Mouse (Mus musculus) kidney, adult 18-20 months (tissue): ENCODE data around the gene Esrp2.
A peak's percentile ranks its signal among the peaks of the same experiment; 100 is the strongest.

Experiments used
- DNase-seq: peaks from one replicate; pipeline ENCODE4 v3.0.0; 2021

The Esrp2 gene

DNA sequence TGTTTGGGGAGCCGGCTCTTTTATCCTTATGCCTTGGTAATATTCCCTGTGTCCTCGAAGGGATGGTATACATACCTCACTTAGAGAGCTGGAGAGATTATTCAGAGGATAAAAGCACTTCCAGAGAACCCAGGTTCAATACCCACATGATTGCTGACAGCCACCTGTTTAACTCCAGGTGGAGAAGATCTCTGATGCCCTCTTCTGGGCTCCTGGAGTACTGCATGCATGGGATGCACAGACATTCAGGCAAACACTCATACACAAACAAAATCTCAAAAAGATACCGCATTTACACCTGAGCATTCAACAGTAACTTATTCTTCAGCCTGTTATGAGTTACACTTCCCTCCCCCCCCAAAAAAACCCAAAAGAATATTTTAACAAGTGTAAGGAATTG is 20.9 kb downstream of the Esrp2 start:
- peak; percentile 52 for DNase-seq

DNA sequence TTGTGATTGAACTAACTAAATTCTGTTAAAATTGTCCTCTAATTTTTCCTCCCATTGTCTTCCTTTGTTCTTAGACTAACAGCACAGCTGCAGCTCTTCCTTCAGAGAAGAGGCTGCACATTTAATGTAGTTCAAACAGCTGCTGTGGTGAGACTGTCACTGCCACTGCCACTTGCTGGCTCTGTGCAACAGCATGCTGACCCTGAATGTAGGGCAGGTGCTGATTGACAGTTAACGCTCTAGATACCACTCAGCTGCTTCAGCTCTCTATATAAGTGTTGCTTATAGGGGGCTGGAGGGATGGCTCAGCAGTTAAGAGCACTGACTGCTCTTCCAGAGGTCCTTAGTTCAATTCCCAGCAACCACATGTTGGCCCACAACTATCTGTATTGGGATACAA is 24.3 kb downstream of the Esrp2 start:
- DNase-seq: no peak

DNA sequence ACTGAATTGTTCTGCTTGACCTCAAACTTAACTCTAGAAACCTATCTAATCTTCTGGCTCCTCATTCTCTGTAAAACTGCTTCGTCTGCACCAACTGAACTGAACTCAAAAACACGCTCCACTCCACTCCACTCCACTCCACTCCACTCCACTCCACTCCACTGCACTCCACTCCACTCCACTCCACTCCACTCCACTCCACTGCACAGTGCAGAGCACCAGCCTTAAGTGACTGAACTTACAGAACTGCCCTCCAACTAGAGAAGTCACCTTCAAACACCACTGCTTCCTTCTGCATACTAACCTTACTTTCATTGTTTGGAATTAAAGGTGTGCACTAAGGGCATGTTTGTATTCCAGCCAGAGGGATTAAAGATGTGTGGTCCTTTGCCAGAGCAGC is 24.7 kb downstream of the Esrp2 start:
- no peak for DNase-seq

DNA sequence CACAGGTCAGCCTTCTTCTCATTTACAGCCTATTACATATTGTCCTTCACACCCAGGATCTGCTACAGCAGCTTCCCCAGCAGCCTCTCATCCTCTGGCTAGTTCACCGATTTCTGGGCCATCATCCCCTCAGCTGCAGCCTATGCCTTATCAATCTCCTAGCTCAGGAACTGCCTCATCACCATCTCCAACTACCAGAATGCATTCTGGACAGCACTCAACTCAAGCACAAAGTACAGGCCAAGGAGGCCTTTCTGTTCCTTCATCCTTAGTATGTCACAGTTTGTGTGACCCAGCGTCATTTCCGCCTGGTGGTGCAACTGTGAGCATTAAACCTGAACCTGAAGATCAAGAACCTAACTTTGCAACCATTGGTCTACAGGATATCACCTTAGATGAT is 28.0 kb downstream of the Esrp2 start:
- no peak for DNase-seq

DNA sequence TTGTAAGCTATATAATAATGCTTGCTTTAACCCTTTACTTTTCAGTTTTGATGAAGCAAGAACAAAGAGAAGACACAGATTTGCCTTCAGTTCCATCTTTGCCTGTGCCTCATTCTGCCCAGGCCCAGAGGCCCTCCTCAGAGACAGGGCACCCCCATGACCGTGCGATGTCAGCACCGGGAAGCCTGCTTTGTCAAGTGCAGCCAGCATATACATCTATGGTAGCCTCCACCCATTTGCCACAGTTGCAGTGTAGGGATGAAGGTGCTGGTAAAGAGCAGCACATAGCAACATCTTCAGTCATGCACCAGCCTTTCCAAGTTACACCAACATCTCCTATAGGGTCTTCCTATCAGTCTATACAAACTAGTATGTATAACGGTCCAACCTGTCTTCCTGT is 28.7 kb downstream of the Esrp2 start:
- no peak for DNase-seq

DNA sequence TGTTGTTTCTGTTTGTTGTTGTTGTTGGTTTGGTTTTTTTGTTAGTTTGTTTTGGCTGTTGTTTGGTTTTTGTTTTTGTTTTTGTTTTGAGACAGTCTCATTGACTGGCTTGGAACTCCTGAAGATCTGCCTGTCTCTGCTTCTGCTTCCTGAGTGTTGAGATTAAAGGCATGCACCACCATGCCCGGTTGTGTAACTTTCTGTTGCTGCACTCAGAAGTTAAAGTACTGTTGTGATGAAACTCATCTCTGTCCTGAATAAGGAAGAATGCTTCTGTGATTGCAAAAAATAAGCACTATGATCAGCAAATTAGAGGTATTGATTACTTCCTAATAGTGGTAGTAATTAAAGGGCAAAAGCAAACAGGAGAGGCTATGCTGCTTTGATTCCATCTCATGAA is 30.6 kb downstream of the Esrp2 start:
- no peak for DNase-seq

DNA sequence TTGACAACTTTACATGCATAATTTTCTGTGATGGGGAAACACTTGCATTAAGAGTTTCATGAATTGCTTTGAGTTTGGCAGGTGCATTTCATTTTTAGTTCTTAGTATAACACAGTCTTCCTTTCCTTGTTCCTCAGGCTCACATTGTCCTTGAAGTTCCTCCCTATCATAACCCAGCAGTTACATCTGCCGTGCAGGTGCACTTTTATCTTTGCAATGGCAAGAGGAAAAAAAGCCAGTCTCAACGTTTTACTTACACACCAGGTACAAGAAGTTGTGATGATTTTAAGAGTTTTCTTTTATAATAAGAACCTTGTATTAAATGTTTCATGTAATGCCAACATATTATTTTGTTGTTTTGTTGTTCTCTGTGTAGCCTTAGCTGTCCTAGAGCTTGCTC is 32.9 kb downstream of the Esrp2 start:
- DNase-seq: no peak

DNA sequence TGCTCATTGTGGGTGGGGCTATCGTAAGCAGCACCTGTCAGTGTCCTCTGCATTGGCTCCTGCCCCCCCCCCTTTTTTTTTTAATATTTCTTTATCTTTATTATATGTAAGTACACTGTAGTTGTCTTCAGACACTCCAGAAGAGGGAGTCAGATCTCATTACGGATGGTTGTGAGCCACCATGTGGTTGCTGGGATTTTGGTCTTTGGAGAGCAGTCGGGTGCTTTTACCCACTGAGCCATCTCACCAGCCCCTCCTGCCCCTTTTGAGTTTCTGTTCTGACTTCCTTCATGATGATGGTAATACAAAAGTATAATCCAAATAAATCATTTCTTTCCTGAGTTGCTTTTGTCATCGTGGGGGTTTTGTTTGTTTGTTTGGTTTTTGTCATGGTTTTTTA is 34.5 kb downstream of the Esrp2 start:
- DNase-seq: no peak
